Mouse (Mus musculus) telencephalon, adult 2 months (tissue): ENCODE data around the gene Rcvrn.

Experiments
- DNase-seq: peaks from one replicate; pipeline ENCODE4 v3.0.0-alpha.2; 2011; ENCODE audit warnings: low read depth, low spot score

The Rcvrn gene

GRCm38 (mm10) chr11:67694703-67695376, at the start of gene Rcvrn:
Gene Rcvrn, plus strand, starts transcription at chr11:67695326.
- no peak for DNase-seq

- DNase-seq, result no peak
These were observed 47.4 kb upstream of the Rcvrn start for GRCm38 (mm10) chr11:67647745-67648144.

DNA sequence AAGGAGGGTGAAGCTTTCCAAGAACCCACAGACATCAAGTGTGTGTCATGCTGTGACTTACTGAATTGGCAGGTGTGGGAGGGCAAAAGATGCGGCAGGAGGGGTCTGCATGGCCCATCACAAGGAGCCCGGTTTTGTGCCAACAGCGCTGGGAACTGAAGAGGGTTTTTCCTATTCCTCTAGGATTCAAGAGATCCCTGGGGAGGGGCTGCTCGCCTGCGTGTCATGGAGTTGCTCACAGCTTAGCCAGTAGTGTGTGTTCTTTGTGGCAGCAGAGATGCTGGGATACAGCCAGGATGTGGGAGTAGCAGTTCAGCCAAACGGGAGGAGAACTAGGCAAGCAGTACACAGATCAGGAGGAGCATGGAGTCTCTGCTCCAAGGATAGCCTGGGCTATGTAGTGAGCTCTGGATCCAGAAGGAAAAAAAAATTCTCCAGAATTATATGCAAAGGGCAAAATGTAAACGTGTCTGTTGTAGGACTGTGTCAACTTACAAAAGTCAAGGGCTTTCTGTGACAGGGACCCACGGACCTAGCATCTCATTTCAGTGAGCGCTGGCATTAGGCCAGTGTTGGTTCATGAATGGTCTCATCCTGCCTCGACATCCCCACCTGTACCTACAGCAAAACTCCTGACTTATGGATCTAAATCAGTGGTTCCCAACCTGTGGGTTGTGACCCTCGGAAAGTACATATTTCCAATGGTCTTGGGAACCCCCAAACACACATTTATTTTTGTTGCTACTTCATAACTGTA, 46.3 kb upstream of the Rcvrn start:
- no peak for DNase-seq

GRCm38 (mm10) chr11:67649971-67650707, 45.0 kb upstream of the Rcvrn start:
- DNase-seq, result no peak

GRCm38 (mm10) chr11:67651731-67652130, 43.4 kb upstream of the Rcvrn start:
- DNase-seq, result no peak

- DNase-seq, result no peak
These were observed 42.8 kb upstream of the Rcvrn start for GRCm38 (mm10) chr11:67652194-67652892.

DNA sequence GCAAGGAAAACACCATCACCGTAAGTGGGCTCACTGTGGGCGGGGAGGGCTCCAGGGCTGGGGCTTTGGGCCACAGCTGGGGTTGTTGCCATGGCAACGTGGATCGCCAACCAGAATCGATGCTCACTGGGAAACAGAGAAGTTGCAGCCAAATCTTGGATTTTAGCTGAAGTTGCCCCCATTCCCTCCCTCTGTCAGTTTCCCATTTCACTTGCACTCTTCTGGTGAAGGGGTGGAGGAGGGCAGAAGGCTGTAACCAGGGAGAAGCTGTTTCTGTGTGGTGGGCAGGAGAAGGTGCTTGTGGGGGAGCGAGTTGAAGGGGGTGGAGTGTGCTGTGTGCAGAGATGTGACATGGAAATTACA, 42.3 kb upstream of the Rcvrn start:
- DNase-seq, result no peak

GRCm38 (mm10) chr11:67653521-67654090, 41.5 kb upstream of the Rcvrn start:
- no peak for DNase-seq

- DNase-seq, result no peak
These were observed 40.6 kb upstream of the Rcvrn start for GRCm38 (mm10) chr11:67654514-67654913.

DNA sequence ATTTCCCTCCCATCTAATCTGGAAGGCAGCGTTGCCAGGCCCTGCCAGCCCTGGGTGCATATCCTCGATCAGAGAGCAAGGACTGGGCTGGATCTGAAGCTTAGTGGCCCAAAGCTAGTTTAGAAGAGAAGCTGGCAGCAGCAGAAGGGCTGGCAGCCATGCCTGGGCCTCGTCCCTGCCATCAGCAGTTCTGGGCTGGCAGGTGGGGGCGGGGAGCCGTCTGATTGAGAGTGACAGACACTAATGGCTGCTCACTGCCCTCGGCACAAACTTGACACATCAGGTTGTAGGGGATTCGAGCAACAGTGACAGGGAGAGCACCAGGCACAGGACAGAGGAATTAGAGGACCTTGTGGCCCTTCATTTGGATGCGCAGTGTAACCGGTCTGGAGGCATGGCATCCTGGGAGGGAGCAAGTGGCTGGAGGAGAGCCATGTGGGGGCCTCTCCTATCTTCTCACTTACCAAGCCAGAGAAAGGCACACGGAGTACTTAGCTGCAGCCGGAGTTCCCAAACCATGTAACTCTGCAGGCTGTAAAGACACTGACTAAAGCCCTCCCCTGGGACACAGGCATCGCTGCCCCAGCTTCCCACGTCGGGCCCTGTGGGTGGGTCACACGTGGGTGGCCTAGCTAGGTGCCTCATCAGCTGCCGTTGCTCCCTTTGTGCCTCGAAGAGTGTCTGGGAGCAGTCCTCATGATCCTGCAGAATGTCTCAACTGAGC, 39.7 kb upstream of the Rcvrn start:
- DNase-seq, result no peak

GRCm38 (mm10) chr11:67656366-67656765, 38.8 kb upstream of the Rcvrn start:
- DNase-seq, result no peak

DNA sequence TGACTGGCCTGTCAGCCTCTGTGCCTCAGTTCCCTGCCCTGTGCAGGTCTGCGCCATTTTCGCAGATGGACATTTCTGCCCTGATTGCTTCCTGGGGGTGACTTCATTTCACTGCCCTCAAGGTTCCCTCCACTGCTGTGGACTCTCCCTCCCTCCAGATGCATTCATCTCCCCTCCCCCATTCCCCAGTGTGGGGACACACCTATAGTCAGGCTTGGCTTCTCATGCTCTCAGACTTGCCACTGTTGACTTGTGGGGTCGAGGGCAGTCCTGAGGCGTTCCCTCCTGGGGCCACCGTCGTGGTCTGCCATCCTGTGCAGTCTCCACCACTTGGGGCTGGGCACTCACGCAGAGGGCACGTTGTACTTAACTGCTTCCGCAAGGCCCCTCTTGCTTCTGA, 38.3 kb upstream of the Rcvrn start:
- no peak for DNase-seq

DNA sequence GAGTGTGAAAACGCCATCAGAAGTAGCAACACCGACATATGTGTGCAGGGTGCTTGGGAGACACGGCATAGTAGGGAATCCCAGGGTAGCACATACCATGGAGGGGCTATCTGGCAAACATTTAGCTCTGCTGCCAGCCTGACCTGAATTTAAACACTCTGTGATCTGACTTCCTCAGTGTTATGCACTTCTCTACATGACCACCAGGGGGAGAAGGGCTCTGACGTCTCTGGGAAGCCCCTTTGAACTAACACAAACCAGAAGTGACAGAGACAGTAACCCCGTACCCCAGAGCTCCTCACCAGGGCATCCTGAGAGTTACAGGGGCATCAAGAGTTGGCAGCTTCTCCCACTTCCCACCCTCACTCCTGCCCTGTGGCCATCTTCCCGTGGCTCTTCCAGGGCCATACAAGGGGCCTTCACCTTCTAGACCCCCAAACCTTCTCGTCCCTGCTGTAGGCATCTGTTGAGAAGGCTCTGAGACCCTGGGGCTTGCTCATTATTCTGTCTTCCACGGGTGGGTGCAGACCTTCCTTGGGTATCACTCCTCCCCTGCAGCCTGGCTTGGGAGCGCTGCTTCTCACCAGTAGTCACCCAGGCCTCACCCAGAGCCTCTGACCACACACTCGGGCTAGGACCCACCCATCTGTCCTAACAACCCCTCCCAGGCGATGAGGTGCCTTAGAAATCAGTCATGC, 37.3 kb upstream of the Rcvrn start:
- no peak for DNase-seq

DNA sequence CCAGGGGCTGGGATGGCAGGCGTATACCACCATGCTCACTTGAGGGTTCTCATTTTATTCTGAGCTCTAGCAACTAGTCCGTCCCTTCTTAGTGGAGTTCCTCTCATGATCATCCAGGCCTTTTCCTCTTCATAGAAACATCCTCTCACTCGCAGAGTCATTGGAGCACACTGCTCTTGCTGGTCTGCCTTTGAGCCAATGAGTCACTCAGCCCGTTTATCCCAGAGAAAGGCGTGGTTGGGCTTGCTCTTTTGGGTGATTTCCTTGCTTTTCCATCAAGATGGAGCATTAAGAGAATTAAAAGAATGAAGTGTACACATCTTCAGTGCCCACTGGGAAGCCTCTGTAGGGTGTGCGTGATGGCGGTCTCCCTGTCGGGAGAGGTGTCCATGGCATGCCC, 33.7 kb upstream of the Rcvrn start:
- no peak for DNase-seq

- DNase-seq, result no peak
These were observed 31.7 kb upstream of the Rcvrn start for GRCm38 (mm10) chr11:67663437-67663836.

DNA sequence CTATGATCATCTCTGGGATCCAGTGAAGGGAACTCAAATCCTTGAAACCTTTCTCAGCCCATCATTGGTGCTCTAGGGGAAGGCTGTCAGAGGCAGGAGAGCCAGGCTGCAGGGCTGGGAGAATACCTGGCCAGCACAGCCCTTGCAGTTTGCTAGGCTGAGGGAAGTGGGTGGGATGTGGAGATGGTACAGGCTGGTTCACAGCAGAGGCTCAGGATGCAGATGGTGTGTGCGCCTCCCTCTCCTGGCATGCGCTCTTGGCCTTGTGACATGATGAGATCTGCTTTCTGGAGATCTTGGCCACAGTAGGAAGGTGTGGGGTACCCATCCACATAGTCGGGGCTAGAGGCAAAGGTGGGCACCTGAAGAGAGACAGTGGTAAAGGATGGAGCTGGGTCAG, 30.9 kb upstream of the Rcvrn start:
- no peak for DNase-seq

DNA sequence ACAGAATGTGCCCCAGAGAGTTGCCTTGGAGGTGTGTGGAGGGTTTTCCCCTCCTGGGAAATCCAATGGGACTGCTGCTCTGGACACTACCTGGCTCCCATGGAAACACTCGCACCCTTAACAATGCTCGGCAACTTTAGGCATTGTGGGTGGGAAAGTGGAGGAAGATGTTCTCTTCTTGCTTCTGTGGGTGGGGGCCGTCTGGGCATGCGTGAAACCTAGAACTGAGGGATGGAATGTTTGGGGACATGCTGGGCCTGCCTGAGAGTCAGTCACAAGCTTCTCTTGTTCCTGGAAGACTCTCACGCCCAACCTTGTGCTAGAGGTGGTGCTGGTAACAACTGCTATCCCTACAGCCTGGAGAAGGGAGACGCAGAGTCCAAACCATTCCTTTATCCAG, 30.2 kb upstream of the Rcvrn start:
- DNase-seq, result no peak

DNA sequence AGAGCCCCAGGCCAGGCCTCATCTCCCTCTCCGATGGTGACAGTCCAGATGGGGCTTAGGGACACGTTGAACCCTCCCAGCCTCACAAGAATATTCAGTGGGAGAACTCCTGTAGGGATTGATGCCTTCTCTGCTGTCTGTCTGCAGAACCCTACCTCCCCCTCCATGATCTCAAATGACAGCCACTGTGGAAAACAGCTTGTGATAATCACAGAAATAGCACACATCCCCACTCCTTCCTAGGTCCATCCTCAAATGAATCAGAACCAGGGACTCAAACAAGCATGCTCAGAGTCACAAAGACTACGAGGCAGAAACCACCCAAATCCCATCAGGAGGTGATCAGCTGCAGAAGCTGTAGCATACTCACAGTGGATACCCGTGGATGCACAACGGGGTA, 29.0 kb upstream of the Rcvrn start:
- DNase-seq, result no peak

- DNase-seq, result no peak
These were observed 27.4 kb upstream of the Rcvrn start for GRCm38 (mm10) chr11:67667531-67668332.
